Mouse (Mus musculus): Measurements from ENCODE around the gene Slc12a8.

DNA sequence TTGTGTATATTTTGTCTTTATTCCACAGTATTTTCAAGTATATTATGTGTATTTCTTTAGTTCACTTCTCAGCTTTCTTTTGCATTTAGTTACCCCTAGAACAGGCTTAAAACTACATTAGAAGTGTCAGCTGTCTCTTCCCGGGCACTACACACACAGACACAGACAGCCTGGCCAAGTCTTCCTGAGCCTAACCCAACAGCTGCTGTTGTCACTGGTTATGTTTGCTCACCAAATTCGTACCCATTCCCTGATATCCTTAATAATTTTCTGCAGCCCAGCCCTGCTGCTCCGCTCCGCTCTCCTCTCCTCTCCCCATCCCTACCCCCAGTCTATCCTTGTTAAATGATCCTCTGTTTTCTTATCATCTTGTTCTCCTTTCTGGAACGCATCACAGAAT, 112.4 kb downstream of the Slc12a8 start:
- no peak for TF ChIP-seq CTCF (IDR thresholded peaks at IDR 0.05; ENCODE audit: low read depth, low read length)
- TF ChIP-seq EP300 (IDR thresholded peaks at IDR 0.05; ENCODE audit: insufficient read depth, low read depth, low read length): no peak

All from ES-Bruce4 (cell line).